Mouse (Mus musculus): ENCODE data around the gene Prlhr. TPM values are rescaled to one million over a fixed set of nuclear protein-coding genes. Genes with fewer than 3 reads are reported as not detected.

The Prlhr gene
- polyA plus RNA-seq (2012; ENCODE audit: insufficient read depth, insufficient read length, missing spikeins), result not detected in 2 replicates

DNA sequence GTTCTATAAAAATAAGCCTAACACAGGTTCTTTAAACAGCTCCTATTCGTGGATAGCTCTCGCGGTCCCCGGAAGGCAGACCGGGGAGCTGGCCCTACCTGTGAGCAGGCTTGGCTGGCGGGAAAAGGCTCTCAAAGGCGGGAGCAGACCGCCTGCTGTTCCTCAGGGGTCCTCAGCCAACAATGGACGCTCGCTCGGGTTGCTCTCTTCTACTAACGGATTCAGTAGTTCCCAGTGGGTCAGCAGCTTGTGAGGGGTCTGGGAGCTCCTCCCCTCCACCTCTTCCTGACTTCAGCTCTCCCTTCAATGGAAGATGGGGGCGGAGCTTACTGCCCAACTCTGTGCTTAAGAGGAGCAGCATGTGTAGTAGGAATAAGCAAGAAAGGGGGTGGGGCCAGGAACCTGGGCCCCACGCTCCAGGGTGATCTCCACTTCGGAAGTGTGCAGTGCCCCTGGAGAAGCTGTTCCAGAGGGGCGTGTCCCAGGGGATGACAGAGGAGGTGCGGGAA is at the start of gene Prlhr:
TSS of gene Prlhr (minus strand) at position 51 of the 509 bp plus-strand sequence.
- Histone ChIP-seq H3K27ac (replicated peaks; ENCODE audit: low read depth, low read length) (no peak within 1 kb of the TSS), H3K4me3 (ENCODE audit: insufficient read depth, low read depth, low read length) (no peak within 1 kb of the TSS), H3K4me1 (ENCODE audit: control insufficient read depth, insufficient read depth, insufficient read length, low read length) (no peaks in the 10 kb centered on the region; the same call in 1 of the 2 replicates)

GRCm38 (mm10) chr19:60515064-60515463 is 47.0 kb upstream of the Prlhr start:
- no peak overlapping the region for H3K27ac ChIP-seq (replicated peaks; ENCODE audit: low read depth, low read length)
- no peaks in the 10 kb centered on the region for H3K4me1 ChIP-seq (ENCODE audit: control insufficient read depth, insufficient read depth, insufficient read length, low read length)
- no peak overlapping the region for H3K4me3 ChIP-seq (ENCODE audit: insufficient read depth, low read depth, low read length)

- no peaks in the 10 kb centered on the region for H3K4me1 ChIP-seq (ENCODE audit: control insufficient read depth, insufficient read depth, insufficient read length, low read length)
- no peak overlapping the region for H3K27ac ChIP-seq (replicated peaks; ENCODE audit: low read depth, low read length)
- H3K4me3 ChIP-seq (ENCODE audit: insufficient read depth, low read depth, low read length), result no peak overlapping the region
Observed at GRCm38 (mm10) chr19:60513431-60513830, 45.3 kb upstream of the Prlhr start.

DNA sequence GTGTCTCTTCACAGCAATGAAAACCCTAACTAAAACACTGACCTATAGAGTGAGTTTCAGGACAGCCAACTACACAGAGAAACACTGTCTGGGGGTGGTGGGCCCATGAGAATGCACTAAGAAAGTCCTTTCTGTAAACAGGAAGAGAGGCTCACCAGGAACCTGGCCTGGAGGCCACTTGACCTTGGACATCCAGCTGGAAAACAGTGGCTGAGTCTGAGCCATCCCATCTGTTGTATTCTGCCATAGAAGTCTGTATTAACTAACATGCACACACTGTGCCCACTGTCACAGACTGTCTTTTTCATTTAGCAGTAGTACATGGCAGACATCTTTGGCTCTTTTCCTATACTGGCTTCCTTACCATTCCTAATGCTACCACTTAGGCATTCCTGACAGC is 32.1 kb upstream of the Prlhr start:
- Histone ChIP-seq H3K27ac (replicated peaks; ENCODE audit: low read depth, low read length) (no peak overlapping the region), H3K4me1 (ENCODE audit: control insufficient read depth, insufficient read depth, insufficient read length, low read length) (no peaks in the 10 kb centered on the region), H3K4me3 (ENCODE audit: insufficient read depth, low read depth, low read length) (no peak overlapping the region)

GRCm38 (mm10) chr19:60497171-60497570 is 29.1 kb upstream of the Prlhr start:
- no peak overlapping the region for H3K27ac ChIP-seq (replicated peaks; ENCODE audit: low read depth, low read length)
- no peaks in the 10 kb centered on the region for H3K4me1 ChIP-seq (ENCODE audit: control insufficient read depth, insufficient read depth, insufficient read length, low read length)
- H3K4me3 ChIP-seq (ENCODE audit: insufficient read depth, low read depth, low read length), result no peak overlapping the region

DNA sequence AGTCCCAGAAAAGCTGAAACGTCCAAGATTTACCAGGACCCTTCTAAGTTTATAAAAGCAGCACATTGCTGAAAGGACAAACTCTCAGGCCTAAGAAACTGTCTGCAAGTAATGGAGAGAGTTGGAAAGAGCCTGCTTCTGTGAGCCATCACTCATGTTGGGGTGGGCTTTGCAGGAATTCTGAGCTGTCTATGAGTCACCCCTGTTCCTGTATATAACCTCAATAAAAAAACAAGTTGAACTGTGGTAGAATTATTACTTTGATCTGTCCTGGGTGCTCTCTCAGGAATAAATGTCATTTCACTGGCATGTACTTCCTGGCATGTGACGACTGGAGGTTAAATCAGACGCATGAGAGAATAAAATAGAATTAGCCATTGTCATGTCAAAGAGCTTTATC is 27.7 kb upstream of the Prlhr start:
- no peak overlapping the region for H3K27ac ChIP-seq (replicated peaks; ENCODE audit: low read depth, low read length)
- no peaks in the 10 kb centered on the region for H3K4me1 ChIP-seq (ENCODE audit: control insufficient read depth, insufficient read depth, insufficient read length, low read length)
- H3K4me3 ChIP-seq (ENCODE audit: insufficient read depth, low read depth, low read length), result no peak overlapping the region

- Histone ChIP-seq H3K4me3 (ENCODE audit: insufficient read depth, low read depth, low read length) (no peak overlapping the region), H3K27ac (replicated peaks; ENCODE audit: low read depth, low read length) (no peak overlapping the region)
Observed at GRCm38 (mm10) chr19:60489566-60489965, 21.5 kb upstream of the Prlhr start.

DNA sequence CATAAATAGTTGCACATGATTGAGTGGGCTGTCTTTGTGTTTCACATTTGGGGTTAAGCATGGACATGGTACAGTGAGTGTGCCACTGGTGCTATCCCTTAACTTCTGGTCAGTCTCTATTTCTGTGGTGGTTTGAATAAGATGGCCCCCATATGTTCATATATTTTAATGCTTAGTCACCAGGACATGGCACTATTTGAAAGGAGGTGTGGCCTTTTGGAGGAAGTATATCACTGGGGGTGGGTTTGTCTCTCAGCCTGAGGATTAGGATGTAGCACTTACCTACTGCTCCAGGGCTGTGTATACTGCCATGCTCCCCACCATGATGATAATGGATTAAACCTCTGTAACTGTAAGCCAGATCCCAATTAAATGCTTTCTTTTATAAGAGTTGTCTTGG is 17.2 kb upstream of the Prlhr start:
- no peak overlapping the region for H3K27ac ChIP-seq (replicated peaks; ENCODE audit: low read depth, low read length)
- H3K4me1 ChIP-seq (ENCODE audit: control insufficient read depth, insufficient read depth, insufficient read length, low read length), result no peaks in the 10 kb centered on the region
- H3K4me3 ChIP-seq (ENCODE audit: insufficient read depth, low read depth, low read length), result no peak overlapping the region

More at GRCm38 (mm10) chr19:60489566-60489965, 21.5 kb upstream of the Prlhr start:
- no peaks in the 10 kb centered on the region for H3K4me1 ChIP-seq (ENCODE audit: control insufficient read depth, insufficient read depth, insufficient read length, low read length)

DNA sequence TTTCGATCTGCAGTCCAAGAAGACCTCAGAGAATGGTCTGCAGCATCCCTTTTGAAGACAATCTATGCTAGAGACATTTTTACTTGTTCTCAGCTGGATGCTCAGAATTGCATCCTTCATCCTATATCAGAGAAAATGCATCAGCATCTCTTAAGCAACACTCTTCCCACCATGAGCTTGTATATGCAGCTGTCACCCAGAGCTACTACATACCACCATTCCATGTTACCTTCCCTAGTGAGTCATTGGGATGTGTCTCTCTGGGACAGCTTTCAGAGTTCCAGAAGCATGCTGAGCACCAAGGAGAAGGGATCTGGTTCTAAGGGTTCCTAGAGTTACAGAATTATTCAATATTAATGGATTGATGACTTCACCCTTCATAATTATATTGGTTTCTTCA is 10.8 kb upstream of the Prlhr start:
- H3K4me1 ChIP-seq (ENCODE audit: control insufficient read depth, insufficient read depth, insufficient read length, low read length), result no peaks in the 10 kb centered on the region
- no peak overlapping the region for H3K27ac ChIP-seq (replicated peaks; ENCODE audit: low read depth, low read length)
- no peak overlapping the region for H3K4me3 ChIP-seq (ENCODE audit: insufficient read depth, low read depth, low read length)

DNA sequence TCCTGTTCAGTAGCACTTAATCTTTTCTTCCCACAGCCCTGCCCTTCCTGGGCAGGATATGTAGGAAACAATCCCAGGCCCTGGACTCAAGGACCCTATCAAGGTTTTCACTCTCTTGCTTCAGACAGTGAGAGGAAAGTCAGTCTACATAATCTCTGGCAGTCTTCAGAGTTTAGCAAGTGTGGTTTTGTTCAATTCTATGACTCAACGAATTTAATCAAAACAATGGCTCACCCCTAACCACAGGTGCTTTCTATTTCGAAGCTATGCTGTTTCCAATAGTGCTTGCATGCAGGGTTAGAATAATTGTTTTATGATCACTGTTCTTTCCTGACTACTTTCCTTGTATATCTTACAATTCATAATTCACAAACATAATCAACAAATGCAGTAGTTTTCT is 9.7 kb upstream of the Prlhr start:
- Histone ChIP-seq H3K27ac (replicated peaks; ENCODE audit: low read depth, low read length) (no peak overlapping the region), H3K4me1 (ENCODE audit: control insufficient read depth, insufficient read depth, insufficient read length, low read length) (no peaks in the 10 kb centered on the region), H3K4me3 (ENCODE audit: insufficient read depth, low read depth, low read length) (no peak overlapping the region)

DNA sequence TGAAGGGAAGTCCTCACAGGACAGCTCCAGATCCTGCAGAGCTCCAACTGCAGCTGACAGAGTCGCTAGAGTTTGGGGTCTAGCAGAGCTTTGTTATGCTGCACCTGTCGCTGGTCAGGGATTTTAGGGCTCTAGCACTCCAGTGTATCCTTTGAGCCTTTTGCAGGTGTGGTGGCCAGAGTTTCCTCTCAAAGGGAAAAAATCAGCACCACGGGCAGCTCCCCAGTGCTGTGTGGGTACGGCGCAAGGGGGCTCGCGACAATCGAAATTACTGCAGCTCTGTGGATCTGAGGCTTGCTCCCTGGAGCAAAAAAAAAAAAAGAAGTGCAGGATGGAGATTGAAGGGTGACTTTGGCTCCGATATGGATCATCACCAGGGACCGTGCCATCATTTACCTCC is 742 bp upstream of the Prlhr start:
- no peak overlapping the region for H3K27ac ChIP-seq (replicated peaks; ENCODE audit: low read depth, low read length)
- H3K4me3 ChIP-seq (ENCODE audit: insufficient read depth, low read depth, low read length), result no peak overlapping the region
- H3K4me1 ChIP-seq (ENCODE audit: control insufficient read depth, insufficient read depth, insufficient read length, low read length), result no peaks in the 10 kb centered on the region; the same call in 1 of the 2 replicates

- Histone ChIP-seq H3K4me1 (ENCODE audit: control insufficient read depth, insufficient read depth, insufficient read length, low read length) (no peaks in the 10 kb centered on the region; the same call in 1 of the 2 replicates), H3K4me3 (ENCODE audit: insufficient read depth, low read depth, low read length) (no peak overlapping the region), H3K27ac (replicated peaks; ENCODE audit: low read depth, low read length) (no peak overlapping the region)
Observed at GRCm38 (mm10) chr19:60467588-60468007, 506 bp downstream of the Prlhr start.

DNA sequence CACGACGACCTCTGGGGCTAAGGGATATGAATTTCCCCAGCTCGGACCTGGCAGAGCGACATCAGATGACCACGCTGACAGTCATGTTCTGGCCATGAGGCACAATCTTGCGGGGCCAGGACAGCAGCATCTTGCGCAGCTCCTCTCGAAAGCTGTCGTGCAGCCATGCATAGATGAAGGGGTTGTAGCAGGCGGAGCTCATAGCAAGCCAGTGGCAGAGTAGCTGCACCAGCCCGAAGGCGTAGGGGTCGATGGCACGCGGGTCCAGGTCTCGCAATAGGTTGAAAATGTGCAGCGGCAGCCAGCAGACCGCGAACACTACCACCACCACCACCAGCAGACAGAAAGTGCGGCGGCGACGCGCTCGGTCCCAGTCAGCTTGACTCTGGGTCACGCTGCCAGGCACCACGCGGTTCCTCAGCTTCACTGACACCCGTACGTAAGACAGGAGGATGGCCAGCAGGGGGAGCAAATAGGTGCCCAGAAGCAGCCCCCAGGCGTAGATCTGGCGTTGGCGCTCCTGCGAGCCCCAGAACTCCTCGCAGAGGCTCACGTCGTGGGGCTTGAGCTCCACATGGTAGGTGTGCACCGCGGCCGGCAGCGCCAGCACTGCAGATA is 1.0 kb downstream of the Prlhr start:
- no peak overlapping the region for H3K4me3 ChIP-seq (ENCODE audit: insufficient read depth, low read depth, low read length)
- no peak overlapping the region for H3K27ac ChIP-seq (replicated peaks; ENCODE audit: low read depth, low read length)

DNA sequence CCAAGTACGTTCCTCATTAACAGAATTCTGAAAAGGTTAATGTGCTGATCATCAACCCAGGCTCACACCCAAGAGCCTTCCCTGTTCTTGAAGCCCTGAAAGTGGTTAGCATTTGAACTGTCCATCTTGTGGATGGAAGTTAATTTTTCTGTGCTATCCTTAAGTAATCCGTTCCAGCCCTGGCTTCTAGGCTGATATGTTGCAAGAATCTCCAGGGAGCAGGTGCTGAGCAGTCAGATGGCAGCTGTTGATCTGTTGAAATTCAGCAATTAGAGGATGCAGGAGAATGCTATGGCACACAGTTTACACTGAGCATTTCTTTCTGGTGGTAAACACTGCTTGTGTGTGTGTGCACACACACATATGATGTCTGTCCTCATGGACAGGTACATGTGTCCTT is 2.4 kb downstream of the Prlhr start:
- H3K4me1 ChIP-seq (ENCODE audit: control insufficient read depth, insufficient read depth, insufficient read length, low read length), result no peaks in the 10 kb centered on the region; the same call in 1 of the 2 replicates
- H3K27ac ChIP-seq (replicated peaks; ENCODE audit: low read depth, low read length), result no peak overlapping the region
- no peak overlapping the region for H3K4me3 ChIP-seq (ENCODE audit: insufficient read depth, low read depth, low read length)

More for the DNA sequence above, 1.0 kb downstream of the Prlhr start:
- no peaks in the 10 kb centered on the region; the same call in 1 of the 2 replicates for H3K4me1 ChIP-seq (ENCODE audit: control insufficient read depth, insufficient read depth, insufficient read length, low read length)

DNA sequence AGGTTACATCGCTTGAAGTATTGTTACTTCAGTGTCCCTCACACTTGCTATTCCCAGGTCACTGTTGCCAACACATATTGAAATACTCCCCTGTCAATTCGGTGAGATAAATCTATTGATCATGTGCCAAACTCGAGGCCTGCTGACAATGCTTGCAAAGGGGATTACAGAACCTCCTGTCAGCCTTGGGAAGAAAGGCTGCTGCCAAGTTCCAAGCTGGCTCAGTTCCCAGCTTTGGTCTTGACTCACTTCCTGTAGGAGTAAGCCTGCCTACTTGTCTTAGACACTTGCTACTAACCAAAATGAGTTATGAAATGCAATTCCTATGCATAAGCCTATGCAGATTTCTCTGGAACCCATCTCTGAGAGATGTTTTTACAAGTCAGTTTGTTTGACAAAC is 4.2 kb downstream of the Prlhr start:
- Histone ChIP-seq H3K4me3 (ENCODE audit: insufficient read depth, low read depth, low read length) (no peak overlapping the region), H3K4me1 (ENCODE audit: control insufficient read depth, insufficient read depth, insufficient read length, low read length) (no peaks in the 10 kb centered on the region; the same call in 1 of the 2 replicates), H3K27ac (replicated peaks; ENCODE audit: low read depth, low read length) (no peak overlapping the region)

DNA sequence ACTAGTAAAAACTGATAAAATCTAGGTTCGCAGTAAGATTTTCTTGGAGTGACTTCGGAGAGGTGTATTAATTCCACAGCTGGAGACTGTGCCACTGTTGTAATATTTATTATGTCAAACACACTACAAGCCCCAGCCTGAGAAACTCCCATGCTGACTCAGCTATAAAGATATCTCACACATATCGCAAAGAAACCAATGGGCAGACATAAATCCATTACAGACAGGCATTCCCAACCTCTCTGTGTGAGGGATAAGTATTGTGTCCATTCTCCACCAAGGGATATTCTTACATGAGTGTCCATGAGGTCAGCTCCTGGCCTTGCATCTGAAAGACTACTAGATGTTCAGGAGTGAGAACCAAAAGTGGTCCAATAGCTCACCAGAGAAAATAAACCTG is 4.7 kb downstream of the Prlhr start:
- Histone ChIP-seq H3K4me3 (ENCODE audit: insufficient read depth, low read depth, low read length) (no peak overlapping the region), H3K27ac (replicated peaks; ENCODE audit: low read depth, low read length) (no peak overlapping the region), H3K4me1 (ENCODE audit: control insufficient read depth, insufficient read depth, insufficient read length, low read length) (no peaks in the 10 kb centered on the region; the same call in 1 of the 2 replicates)
